Mouse (Mus musculus) induced T-regulatory cell, adult 2 months (primary cell): ENCODE measurements at regions not wholly inside any gene's neighbourhood (a gene's known extent, or its start where the extent isn't known, plus 50 kb on each side); places are given as distances from the start of the nearest gene placed in this dataset.

ENCODE experiments used
- DNase-seq: peaks from one replicate; pipeline ENCODE4 v3.0.0-alpha.2; 2012; ENCODE audit warnings: low read depth

DNA sequence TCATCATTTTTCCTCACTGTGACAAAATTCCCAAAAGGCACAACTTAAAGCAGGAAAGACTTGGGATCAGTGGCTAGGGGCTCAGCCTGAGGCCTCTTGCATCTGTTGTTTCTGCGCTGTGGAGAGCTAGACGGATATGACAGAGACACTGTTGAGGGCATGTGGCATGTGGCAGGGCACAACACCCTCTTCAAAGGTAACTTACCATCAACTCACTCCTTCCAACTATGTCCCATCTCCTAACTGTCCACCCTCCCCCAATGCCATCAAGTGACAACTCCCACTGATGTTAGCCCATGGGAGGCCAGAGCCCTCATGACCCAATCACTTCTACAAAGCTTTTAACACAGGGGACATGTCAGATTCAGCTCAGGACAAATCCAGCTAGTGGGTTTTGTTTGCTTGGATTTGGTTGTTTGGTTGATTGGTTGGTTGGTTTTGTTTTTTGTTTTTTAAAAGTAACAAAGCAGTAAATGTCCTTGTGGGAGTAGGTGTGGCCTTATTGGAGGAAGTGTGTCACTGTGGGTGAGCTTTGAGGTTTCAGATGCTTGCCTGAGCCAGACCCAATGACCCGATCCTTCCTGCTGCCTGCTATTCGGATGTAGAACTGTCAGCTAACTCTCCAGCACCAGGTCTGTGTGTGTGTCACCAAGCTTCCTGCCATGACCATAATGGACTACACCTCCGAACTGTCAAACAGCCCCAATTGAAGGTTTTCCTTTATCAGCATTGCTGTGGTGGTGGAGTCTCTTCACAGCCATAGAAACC, 53.2 kb upstream of the Lef1 start:
- DNase-seq: peak; percentile 84

DNA sequence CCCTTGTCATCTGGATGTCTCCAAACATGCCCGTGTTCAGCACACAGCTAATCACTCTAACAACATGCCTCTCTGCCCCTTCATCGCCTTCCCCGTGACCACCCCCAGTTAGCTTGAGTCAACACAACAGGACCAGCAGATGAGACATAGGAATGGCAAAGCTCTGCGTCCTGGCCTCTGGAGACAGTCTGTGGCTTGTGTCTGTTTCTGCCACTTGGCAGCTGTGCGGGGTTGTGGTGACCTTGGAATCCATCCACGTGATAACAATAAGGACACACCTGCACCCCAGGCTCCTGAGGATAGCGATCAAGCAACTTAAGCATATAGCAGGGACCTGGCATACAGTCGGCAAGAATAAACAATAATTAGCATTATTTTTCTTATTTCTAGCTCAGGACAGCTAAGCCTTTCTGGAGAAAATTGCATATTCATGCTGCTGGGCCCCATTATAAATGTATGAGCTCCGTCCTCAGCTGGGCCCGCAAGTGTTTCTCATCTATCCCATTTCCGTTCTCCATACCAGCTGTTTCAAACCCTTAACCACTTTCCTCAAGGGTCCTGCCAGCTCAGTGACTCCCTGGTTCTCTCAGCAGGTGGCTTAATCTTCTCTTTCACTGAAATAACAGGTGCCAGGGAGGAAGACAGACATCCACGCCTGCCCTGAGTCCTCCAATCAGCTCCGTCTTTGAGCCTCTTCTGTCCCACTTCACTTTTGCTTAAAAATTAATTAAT, 55.9 kb upstream of the Lef1 start:
- DNase-seq: no peak

DNA sequence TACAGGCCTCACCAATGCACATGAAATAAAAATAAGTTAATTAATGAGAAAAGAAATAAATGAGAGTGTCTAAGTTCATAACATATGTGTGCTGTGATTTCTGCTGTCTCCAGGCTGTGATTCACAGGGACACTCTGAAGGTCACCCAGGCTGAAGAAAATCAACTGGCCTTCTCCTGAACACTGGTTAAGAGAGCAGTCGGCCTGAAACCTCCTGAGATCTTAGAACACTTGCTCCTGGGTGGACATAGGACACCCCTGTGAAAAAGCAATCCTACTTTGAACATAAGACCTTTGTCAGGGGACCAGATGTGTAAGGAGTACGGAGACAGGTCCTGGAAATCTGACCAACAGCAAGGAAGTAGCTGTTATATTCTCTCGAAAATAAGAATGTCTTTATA, 62.6 kb upstream of the Lef1 start:
- DNase-seq: no peak

DNA sequence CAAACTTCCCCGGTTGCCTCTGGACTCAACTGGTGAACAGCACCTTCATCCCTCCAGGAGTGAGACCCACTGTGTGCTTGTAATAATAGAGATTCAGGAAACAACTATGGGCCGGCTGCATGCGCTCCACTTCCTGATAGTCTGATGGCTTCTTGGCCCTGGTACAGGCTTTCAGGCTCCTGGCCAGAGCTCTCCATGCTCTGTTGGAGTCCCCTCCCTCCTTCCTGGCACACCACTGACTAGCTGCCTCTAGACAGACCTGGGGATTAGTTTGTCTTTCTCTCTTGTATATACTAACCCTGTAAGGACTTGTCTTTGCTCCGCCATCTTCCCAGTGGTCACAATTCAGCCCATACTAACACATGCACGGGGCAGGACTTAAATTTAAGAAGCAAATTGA, 63.9 kb upstream of the Lef1 start:
- no peak for DNase-seq

GRCm38 (mm10) chr3:131040214-131040825, 70.0 kb upstream of the Lef1 start:
- no peak for DNase-seq

GRCm38 (mm10) chr3:131037095-131037494, 73.2 kb upstream of the Lef1 start:
- no peak for DNase-seq

DNA sequence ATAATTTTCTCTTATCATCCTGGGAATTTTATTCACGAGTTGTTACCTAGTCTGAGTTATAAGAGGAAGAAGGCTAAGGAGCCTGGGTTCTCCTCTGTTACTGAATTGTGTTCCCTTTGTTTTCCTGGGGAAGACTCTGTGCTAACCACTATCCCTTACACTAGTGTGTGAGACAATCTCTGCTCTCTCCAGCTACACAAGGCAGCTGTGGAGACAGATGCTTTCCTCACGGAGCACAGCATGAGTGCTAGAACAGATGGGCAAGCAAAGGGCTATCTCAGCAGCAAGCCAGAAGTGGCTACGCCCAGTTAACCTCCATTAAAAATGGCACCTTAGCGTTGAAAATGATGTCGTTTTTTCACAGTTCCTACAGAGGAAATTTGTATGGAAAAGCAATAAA, 75.5 kb upstream of the Lef1 start:
- DNase-seq: no peak

DNA sequence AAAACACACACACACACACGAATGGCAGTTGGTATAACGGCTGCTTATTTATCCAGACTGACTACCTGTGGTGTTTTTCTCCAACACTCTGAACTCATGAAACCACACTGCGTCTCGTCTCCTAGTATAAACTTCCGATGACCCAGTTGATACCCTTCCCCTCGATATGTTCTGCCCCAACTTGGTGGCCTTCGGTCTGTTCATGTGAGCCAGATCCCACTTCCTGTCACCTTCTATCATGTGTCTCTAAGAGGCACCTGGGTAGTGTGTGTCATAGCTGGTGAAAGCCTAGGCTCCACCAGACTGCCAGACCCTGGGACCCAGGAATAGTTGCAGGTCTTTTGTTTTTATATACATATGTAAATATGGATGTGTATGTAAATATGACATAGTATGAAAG, 83.9 kb upstream of the Lef1 start:
- DNase-seq: peak; percentile 40

DNA sequence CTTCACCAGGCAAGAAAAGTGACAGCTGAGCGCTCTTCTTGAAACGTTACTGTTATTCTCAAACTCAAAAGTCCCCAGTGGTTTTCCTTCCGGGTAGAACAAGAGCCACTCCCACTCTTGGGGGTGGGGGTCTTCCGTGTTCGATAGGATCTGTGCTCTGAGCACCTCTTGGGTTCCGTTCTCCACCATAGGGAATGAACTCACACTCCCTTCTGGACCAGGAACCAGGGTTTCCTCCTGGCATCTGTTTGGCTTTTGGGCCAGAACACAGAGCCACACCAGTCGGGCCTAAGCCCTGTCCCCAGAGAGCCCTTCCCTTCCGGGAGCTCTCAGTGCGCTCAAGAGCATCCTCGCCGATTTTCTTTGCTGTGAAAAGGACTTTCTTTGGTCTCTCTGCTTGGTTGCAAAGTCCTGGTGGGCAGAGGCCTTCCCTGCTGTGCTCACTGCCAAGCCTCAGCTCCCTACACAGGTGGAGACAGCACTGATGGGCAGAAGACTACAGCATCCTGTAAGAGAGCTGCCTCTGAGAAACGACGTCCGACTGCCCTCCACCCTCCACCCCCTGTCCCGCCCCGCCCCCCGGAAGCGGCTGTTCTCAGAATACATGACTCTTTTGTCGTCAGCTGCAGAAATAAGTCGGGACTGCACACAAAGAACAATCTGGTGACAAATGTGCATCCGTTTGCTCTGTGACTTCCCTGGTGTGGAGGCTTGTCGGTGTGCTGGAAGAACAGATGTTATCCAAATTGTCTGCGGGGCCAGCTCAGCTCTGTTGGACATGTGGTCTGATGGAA, 90.9 kb upstream of the Lef1 start:
- peak; percentile 95 for DNase-seq

DNA sequence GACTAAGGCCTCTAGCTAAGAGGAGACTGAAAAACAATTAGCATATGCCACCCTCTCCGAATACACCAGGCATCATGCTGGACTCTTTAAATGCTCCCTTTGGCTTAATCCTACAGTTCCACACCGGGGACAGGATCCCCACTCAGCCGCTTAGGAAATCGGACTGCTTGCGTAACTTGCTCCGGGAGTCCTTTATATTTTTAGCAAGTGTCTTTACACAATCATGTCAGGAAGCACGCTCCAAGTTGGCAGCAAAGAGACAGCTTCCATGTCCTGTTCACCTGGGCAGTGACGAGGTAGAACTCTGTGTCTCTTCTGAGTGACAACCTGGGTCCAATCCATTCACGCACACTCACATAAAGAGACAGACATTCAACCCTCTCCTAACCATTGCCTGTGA, 92.4 kb upstream of the Lef1 start:
- no peak for DNase-seq

DNA sequence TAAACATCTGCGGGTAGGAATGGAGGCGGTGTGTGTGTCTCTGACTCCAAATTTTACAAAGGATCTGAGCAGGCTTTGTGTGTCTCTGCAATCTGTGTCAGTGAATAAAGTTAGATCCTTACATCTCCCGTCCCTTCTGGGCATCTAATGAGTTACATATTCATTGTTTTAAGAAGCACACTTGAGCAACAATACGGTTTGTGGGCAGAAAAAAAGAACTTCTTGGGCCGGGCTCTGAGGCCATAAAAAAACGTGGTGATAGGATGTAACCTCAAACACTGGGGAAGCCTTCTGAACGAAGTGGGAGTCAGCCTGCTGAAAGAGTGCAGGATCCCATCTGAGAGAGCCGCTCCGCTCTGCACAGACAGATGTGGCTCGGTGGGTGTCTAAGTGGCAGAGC, 94.2 kb upstream of the Lef1 start:
- DNase-seq: no peak

GRCm38 (mm10) chr3:131014092-131014716, 96.1 kb upstream of the Lef1 start:
- DNase-seq: peak; percentile 80

- no peak for DNase-seq
These were observed 109.6 kb upstream of the Lef1 start for GRCm38 (mm10) chr3:131000701-131001100.

- no peak for DNase-seq
These were observed 110.0 kb upstream of the Lef1 start for GRCm38 (mm10) chr3:131000252-131000651.

DNA sequence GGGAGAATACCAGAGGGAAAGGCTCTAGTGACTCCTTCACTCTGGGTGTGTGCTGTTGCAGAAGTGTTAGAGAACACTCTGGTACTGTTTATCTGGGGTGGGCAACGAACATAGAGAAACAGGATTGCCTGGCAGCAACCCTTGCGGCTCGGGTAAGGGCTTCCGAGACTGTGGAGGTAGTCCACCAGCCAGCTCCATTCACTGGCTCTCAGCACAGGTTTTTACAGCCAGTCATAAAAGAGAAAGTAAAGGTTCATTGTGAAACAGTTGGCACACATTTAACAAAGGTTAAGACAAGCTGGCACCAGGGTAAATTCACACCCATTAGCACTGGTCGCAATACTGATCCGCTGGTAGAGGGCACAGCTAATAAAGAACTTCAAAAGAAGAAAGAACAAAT, 110.5 kb upstream of the Lef1 start:
- DNase-seq: no peak

GRCm38 (mm10) chr3:130998433-130998832, 111.8 kb upstream of the Lef1 start:
- DNase-seq: no peak

DNA sequence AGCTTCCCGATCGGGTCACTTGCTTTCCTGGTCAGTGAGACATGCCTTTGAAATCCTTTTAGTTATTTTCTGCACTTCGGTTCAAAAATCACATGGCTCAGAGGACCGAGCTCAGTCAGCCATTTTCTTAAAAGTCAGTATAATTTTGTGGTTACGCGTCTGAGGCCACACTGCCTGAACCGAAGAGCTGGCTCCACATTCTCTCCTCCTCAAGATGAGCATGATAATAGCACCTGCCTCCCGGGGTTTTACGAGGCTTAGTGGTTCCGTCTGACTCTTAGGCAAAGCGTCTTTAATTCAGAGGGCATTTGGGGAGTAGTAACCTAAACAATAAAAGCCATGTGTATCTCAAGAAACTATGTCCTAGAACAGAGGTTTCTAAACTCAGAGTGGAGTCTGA, 113.5 kb upstream of the Lef1 start:
- no peak for DNase-seq

- no peak for DNase-seq
These were observed 118.3 kb upstream of the Lef1 start for GRCm38 (mm10) chr3:130991971-130992370.

DNA sequence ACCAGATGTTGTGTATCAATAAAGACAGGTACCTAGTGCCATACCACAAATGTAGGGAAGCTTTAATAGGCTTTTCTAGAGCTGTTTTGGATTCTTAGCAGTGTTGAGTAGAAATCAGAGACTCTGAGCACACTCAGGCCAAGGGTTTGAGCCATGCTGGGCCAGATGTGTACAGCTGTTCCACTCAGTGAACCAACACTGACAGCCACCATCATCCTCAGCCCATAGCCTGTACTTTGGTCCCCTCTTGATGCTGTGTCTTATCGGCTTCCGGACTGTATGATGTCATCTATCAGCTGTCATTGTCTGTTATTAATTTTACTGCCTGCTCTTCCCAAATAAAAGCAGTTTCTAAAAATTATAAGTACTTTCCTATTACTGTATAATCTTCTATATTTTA, 123.6 kb upstream of the Lef1 start:
- no peak for DNase-seq

DNA sequence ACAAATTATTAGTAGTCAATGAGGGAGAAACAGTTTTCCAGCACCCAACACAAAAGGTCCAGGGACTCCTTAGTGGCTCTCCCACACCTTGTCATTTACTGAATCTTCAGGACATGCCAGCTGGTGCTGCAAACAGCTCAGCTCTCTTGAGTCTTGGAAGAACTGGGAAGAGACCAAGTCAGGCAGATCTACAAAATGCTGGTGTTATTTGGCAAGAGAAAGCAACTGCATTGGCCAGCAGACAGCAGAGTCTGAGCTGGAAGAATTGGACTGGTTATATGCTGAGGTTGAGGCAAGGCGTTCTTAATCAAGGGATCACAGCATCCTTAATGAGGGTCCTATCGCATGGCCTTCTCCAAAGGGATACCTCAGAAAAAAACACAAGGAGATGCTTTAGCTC, 124.2 kb upstream of the Lef1 start:
- DNase-seq: no peak

GRCm38 (mm10) chr3:130981566-130981965, 128.7 kb upstream of the Lef1 start:
- no peak for DNase-seq
